Mouse (Mus musculus) cerebellum, adult 2 months (tissue): Measurements from ENCODE around the gene Man1c1.

ENCODE experiments used
- CTCF ChIP-seq: fragments of 200-500 bp; IDR thresholded peaks from 2 replicates; pipeline ENCODE4 v1.5.1; 2011; ENCODE audit warnings: low read depth, mild to moderate bottlenecking, control low read depth, low read length, moderate library complexity, borderline replicate concordance; ENCODE audit not compliant: insufficient read depth
- POLR2A ChIP-seq: fragments of 200-500 bp; IDR thresholded peaks from 2 replicates; pipeline ENCODE4 v1.6.1; 2011; ENCODE audit warnings: low read length, control low read depth, borderline replicate concordance; ENCODE audit not compliant: insufficient read depth

DNA sequence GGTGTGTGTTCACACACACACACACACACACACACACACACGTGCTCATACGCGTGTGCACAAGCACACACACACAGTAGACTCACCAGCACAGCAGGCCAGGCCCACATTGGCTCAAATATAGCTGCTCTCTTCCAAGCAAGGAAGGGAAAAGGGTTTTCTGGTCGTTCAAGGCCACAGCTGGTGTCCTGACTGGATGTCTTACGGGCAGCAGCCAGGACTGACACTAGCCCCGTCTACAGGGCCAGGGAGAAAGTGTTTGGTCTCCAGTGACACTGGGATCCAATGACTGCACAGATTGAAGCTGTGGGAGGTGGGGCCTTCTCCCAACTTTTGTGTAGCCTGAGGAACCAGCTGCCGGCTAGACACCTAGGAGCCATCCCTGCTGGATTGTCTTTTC is 52.7 kb downstream of the Man1c1 start:
- TF ChIP-seq CTCF (no peak), POLR2A (no peak)
